Mouse (Mus musculus) liver, embryonic 14.5 days (tissue): ENCODE data around the gene Tmem132a.

Source experiments
- CTCF ChIP-seq: IDR thresholded peaks from 2 replicates; pipeline ENCODE4 v1.5.1; 2016; ENCODE audit warnings: antibody characterized with exemption, low read depth, control low read depth
- EP300 ChIP-seq: IDR thresholded peaks from 2 replicates; pipeline ENCODE4 v1.6.1; 2016; ENCODE audit warnings: antibody characterized with exemption, low read depth

- TF ChIP-seq CTCF (no peak), EP300 (no peak)
Measured at GRCm38 (mm10) chr19:10892201-10892600, 22.5 kb upstream of the Tmem132a start.
